Mouse (Mus musculus): ENCODE data around the gene Arhgef26. TPM values are rescaled to one million over a fixed set of nuclear protein-coding genes. Genes with fewer than 3 reads are reported as not detected.
A peak's percentile ranks its signal among the peaks of the same experiment; 100 is the strongest.

The Arhgef26 gene
- total RNA-seq, 2 experiments from 2014 or later, result not detected

GRCm38 (mm10) chr3:62443582-62444194 lies 105.5 kb downstream of the Arhgef26 start:
- ATAC-seq (replicated peaks; ENCODE audit: poor library complexity, severe bottlenecking), result no peak

DNA sequence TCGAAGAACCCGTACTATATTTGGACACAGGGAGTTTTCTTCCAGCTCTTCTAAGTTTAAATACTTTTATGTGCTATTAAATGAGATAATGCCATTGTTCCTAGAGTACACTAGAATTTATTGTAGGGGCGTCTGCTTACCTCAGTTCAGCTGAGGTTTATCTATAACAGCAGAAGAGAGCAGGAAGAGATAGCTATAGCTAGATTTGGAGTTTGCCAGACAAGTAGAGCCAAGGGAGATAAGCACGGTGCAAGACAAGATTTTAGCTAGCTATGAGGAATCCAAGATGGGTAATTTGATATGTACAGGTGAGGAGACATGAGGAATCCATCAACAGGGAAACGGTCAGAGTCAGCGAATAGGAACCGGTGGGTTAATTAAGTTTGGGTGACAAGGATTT lies 108.1 kb downstream of the Arhgef26 start:
- ATAC-seq (replicated peaks; ENCODE audit: poor library complexity, severe bottlenecking), result no peak

- no peak for ATAC-seq (replicated peaks; ENCODE audit: poor library complexity, severe bottlenecking)
These were observed 109.0 kb downstream of the Arhgef26 start for GRCm38 (mm10) chr3:62447151-62447550.

- ATAC-seq (replicated peaks; ENCODE audit: poor library complexity, severe bottlenecking), result no peak
These were observed 111.8 kb downstream of the Arhgef26 start for GRCm38 (mm10) chr3:62449871-62450496.

- ATAC-seq (replicated peaks; ENCODE audit: poor library complexity, severe bottlenecking), result no peak
These were observed 114.8 kb downstream of the Arhgef26 start for GRCm38 (mm10) chr3:62452961-62453360.

- ATAC-seq (replicated peaks; ENCODE audit: poor library complexity, severe bottlenecking), result no peak
These were observed 116.0 kb downstream of the Arhgef26 start for GRCm38 (mm10) chr3:62454096-62454495.

GRCm38 (mm10) chr3:62455854-62456253 lies 117.7 kb downstream of the Arhgef26 start:
- no peak for ATAC-seq (replicated peaks; ENCODE audit: poor library complexity, severe bottlenecking)

GRCm38 (mm10) chr3:62458284-62459013 lies 120.3 kb downstream of the Arhgef26 start:
- peak; percentile 90 for ATAC-seq (replicated peaks; ENCODE audit: poor library complexity, severe bottlenecking)

DNA sequence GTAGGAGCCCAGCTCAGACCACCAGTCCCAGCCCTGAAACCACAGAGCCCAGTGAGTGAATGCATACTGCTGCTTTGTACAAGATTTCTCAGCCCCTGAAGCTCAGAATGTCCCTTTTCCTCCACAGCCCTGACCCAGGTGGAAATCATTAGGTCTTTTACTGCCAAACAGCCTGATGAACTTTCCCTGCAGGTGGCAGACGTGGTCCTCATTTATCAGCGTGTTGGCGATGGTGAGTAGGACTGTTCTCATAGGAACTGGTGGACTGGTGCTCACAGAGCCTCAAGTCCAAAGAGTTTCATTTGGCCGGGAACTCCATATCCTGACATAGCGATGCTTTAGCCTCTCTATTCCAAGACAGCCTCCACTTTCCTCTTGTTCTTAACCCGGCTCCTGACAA lies 121.3 kb downstream of the Arhgef26 start:
- no peak for ATAC-seq (replicated peaks; ENCODE audit: poor library complexity, severe bottlenecking)

DNA sequence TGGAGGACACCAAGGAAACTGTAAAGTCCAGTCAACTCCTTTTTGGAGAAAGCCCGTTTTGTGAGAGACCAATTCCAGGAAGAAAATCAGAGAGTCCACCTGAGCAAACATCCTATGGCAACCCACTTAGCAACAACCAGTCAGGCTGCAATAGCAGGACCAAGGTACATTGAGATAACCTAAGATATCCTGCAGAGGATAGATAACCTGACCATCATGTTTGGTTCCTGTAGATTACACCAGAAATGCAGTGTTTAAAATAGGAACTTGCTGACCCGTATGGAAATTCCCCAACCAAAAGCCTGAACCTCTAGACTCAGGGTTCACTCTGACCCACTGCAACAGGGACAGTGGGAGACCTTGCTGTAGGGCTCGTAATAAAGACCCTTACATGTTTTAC lies 126.1 kb downstream of the Arhgef26 start:
- no peak for ATAC-seq (replicated peaks; ENCODE audit: poor library complexity, severe bottlenecking)

GRCm38 (mm10) chr3:62470179-62470578 lies 132.0 kb downstream of the Arhgef26 start:
- no peak for ATAC-seq (replicated peaks; ENCODE audit: poor library complexity, severe bottlenecking)

- no peak for ATAC-seq (replicated peaks; ENCODE audit: poor library complexity, severe bottlenecking)
These were observed 146.2 kb downstream of the Arhgef26 start for GRCm38 (mm10) chr3:62484340-62484739.

- ATAC-seq (replicated peaks; ENCODE audit: poor library complexity, severe bottlenecking), result peak; percentile 98
These were observed 154.4 kb downstream of the Arhgef26 start for GRCm38 (mm10) chr3:62492568-62492967.

- ATAC-seq (replicated peaks; ENCODE audit: poor library complexity, severe bottlenecking), result no peak
These were observed 161.2 kb downstream of the Arhgef26 start for GRCm38 (mm10) chr3:62499327-62499726.

DNA sequence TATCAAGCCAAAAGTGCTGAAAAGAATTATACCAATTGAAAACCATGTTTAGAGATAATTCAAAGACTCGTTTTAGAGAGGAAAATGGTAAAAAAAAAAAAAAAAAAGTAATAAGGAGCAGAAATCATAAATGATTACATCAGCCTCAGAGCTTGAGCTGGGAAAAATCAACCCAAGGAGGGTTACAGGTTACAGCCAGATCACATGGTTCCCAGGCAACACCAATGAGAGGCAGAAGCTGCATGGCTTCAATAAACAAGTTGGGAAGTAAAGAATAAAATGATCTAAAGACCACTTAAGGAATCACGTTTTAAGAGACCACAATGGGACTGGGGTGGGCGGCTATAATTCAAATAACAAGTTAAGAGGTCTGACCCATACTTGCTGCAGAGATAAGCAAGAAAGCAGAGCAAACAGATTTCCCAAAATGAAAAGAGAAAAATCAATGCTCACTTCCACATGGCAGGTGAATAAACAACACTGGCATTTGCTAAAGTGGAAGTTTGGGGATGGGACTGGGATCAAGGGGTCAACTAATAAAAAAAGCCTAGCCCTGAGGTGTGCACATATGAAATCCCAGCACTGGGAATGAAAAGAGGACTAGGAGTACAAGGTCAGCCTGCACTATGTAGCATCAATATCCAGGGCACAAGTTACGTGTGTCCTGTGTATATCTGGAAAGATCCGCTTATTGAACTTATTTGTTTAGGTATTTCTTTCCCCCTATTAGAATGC lies 167.2 kb downstream of the Arhgef26 start:
- no peak for ATAC-seq (replicated peaks; ENCODE audit: poor library complexity, severe bottlenecking)

DNA sequence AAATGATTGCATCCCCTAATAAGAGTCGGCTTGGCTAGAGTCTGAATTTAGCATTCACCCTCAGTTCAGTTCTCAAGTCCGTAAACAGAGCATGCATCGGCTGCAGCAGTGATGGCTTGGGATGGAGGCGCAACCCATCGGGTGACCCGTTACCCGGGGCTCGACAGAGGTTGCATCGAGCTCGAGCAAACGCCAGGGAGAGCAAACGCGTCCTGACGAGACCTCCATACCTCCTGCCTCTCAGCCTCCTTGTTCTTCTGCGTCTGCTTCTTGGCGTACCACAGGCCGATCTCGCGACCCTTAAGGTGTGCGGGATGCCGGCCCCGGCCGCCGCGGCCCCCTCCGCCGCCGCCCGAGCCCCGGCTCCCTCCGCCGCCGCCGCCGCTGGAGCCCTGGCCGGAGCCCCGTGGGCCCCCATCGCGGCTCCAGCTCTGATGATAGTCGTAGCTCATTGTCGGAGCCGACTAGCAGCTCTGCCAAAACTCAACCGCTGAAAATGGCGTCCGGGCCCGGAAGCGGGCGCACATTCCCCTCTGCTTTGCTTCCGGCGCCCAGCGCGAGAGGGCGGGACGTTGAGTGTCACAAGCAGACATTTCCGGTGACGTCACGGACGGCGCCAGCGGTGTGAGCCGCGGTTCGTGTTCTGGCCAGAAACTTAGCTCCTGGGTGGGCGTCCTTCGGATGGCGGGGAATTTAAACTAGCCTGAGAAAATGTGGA lies 168.5 kb downstream of the Arhgef26 start, which contains the start of gene Dhx36:
Gene Dhx36, minus strand, starts transcription at position 517 of the 718 bp plus-strand sequence.
- peak; percentile 99 for ATAC-seq (replicated peaks; ENCODE audit: poor library complexity, severe bottlenecking)

DNA sequence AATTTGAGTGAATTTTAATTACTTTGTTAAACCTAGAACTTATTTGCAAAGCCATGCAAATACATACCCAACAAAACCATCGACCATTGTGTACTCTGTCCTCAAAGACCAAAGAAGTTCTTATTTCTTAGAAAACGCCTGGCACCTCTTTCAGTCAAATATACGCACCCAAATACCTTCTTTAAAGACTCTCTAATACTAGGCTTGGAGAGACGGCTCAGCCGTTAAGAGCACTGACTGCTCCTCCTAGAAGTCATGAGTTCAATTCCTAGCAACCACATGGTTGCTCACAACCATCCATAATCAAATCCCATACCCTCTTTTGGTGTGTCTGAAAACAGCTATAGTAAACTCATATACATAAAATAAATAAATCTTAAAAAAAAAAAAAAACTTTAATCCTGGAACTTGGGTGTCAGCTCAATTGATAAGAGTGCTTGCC lies 169.1 kb downstream of the Arhgef26 start:
- ATAC-seq (replicated peaks; ENCODE audit: poor library complexity, severe bottlenecking), result no peak
